Mouse (Mus musculus): ENCODE data around the gene Nckap5. TPM values are rescaled to one million over a fixed set of nuclear protein-coding genes. Genes with fewer than 3 reads are reported as not detected.
A peak's percentile ranks its signal among the peaks of the same experiment; 100 is the strongest.
"Not testable (repeated sequence)": the region's sequence is repeated elsewhere in the genome, so short reads cannot be mapped to it uniquely, and the experiment has no call there.

Nckap5 gene
- 24.4 and 39.6 TPM in 2 replicates for total RNA-seq (2021)
- long read RNA-seq, experiment 1, full-length matches to known transcripts, result 1 of 75 reads
- long read RNA-seq, experiment 1, partial matches to known transcripts, result 3 of 75 reads
- long read RNA-seq, experiment 1, other reads (novel, unspliced or antisense), result 71 of 75 reads
- long read RNA-seq, experiment 2, partial matches to known transcripts, result 3 of 74 reads
- long read RNA-seq, experiment 2, other reads (novel, unspliced or antisense), result 71 of 74 reads

DNA sequence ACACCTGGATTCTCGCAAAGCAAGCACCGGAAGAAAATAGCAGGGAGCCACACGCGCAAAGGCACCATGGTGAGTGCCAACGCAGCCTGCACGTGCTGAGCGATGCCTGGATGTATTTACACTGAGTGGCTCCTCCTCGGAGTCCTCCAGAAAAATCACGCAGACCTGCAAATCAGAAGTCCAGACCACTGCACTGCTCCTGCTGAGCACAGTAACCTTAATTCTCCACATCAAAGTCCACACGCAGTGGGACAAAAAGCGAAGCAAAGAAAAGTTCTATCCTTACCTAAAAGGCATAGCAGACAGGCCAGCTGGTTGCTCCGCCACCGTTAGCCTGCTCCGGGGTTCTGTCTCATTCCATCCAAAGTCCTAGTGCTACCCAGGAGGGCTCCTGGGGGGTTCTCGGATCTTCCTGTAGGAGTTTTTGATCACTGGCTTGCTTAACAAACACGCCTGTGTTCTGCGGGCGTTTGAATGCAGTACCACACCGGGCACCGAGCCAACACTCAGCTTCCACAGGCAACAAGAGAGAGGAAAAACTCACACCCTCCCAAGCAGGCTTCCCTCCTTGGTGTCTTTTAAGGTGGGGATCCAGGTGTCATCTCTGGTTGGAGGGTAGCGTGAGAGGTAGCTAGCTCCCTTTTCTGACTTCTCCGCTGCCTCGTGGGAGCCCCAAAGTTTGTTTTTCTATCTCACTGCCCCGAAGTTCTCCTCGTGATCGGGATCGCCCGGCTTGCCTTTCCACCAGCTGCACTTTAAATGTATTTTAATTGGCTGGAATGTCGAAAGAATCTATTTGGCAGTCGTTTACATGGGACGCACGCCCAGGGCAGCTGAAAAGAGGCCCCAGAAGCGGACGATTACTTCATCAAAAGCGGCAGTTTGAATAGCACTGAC, at the start of gene Nckap5:
Gene Nckap5, minus strand, starts transcription at position 769 of the 897 bp plus-strand sequence.
- DNase-seq, result peak; percentile 66

DNA sequence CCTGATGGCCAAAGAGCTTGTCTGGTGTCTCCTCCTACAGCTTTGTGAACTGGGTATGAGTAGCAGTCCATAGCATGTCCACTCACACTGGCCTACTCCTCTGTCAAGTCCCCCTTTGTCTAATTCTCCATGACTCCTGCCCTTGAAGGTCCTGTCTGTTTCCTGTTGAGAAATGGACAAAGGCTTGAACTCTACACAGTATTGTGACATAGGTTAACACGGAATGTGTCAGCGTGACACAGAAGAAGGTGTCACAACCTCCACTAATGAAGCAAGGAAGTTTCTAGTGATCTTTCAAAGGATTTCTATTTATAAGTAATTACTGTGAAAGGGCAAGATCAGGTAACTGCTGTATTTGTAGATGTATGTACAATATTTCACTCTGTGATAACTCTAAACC, 46.9 kb upstream of the Nckap5 start:
- no peak for DNase-seq

DNA sequence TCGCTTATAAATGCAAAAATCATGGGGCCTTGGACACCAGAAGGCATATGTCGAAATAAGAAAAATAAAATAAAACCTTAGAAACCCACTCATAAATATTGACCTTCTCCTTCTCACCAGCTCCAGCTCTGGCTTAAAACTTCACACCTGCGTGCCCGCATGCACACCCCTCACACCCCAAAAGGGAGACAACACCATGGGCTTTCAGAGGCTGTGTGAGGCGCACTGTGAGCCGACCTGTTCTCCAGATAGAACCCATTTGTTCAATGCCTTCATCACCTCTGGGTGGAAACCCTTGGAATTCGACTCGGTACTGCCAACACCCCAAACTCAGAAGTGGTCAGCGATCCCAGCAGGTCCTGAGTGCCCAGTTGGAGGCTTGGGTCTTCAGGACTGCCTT, 37.8 kb upstream of the Nckap5 start:
- no peak for DNase-seq

DNA sequence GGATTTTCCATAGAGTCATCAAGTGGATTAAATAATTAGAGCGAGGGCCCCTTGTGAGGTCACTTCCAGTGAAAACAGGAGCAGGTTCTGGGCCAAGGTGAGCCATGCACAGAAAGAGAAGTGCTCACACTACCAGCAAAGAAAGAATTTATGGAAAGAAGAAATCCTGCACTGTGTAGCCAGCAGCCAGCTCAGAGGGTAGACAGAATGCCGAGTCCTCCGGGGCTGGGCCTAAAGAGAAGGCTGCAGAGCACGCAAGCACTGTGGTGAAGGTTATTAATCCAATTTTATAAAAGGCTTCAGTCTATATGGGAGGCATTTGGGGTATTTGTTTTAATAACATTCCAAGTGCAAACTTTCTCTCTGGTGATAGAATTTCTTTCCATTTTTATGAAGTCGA, 37.3 kb upstream of the Nckap5 start:
- DNase-seq, result no peak

DNA sequence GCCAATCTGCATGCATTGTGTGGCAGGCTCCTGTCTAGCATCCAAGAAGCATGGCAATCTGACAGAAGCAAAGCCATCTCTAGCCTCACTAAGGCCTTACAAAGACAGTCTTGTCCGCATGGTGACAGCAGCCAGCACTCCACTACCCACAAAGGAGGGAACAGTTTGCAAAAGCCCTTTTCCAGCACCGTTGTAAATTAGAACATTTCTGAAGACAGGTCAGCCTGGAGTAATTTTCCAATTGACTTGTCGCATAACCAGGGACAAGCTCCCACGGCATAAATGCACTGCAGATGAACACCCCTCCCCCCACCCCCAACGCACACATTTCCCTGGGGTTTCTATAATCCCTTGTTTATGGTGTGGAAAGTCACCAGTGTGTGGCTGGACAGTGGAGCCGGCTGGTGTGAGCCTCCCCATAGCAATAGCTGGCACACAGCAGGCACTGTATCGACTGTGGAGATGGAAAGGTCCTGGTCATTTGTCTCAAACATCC, 35.0 kb upstream of the Nckap5 start:
- no peak for DNase-seq

DNA sequence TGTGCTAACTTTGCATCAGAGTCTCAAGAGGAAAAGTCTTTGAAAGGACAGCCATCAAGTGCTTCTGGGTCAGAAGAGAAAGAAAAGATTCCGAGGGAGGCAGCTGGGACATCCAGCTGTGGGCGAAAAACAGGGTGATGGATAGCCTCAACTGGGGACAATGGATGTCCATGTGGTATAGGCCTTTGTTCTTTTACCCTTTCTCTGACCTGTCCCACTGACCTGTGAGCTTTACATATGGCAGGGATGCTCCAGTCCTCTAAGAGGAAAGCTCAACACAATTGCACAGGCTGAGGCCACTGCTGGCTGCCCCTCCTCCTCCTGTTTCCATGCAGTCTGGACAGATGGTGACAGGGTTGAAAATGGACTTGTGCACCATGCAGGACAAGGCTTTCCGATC, 31.2 kb upstream of the Nckap5 start:
- DNase-seq, result no peak

DNA sequence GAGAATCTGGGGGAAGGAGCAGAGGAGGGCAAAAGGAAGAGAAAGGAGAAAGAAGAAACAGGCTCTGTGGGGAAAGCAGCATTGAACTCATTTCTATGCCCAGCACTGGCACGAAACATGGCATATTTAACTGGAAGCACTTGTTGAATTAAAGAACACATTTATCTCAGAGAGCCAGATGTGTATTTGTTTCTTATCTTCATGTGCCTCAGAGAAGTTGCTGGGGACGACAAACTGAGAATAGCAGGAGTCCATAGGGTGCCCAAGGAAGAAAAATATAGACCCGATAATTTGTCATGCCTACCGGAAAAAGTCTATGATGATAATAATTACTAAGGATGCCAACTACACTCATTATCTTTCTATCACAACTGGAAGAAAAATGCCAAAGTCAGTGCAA, 29.9 kb upstream of the Nckap5 start:
- no peak for DNase-seq

DNA sequence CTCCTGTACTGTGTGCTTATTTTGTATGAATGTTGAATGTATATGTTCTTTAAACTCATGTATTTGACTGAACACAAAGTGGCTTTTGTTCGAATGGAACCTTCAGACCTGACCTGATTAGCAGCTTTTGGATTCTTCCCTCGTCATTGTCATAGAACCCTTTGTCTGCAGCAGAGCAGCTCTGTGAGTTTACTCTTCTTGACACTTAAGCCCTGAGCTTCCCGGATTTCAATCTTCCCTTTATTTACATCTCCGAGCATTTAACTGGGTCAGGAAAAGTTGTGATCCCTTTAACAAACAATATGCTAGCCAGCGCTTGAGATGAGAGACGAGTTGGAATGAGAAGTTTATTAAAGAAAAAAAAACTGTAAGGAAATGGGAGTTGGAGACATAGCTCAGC, 18.9 kb upstream of the Nckap5 start:
- DNase-seq, result no peak

DNA sequence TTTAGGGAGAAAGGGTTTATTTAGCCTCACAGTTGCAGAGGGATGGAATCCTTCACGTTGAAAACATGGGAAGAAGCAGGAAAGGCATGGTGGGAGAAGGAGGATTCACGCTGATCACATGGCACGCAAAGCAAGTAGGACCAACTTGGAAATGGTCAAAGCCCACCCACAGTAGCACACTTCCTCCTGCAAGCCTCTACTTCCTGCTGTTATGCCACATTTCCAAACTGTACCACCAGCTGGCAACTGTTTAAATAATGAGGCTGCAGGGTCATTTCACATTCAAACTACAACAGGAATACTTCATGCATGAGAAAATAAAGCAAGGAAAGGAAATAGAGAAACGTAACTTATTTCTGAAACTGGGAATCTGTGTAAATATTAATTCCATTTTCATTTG, 15.7 kb upstream of the Nckap5 start:
- no peak for DNase-seq

DNA sequence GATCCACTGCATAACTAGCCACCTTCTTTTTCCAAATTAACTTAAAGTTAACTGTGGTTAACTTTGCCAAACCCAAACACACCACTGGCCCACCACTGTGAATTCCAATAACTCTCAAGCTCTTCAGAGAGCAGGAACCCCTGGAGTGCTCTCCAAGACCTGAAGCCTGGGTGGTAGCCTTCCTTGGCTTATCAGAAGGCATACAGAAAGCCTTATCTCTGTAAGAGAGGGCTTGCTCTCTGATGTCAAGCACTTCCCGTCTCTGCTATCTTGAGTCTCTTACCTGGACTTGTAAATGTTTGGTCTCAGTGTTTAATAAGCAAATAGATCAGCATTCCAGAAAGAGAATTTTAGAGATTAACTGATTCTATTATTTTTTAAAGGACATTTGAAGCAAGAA, 2.3 kb upstream of the Nckap5 start:
- no peak for DNase-seq

DNA sequence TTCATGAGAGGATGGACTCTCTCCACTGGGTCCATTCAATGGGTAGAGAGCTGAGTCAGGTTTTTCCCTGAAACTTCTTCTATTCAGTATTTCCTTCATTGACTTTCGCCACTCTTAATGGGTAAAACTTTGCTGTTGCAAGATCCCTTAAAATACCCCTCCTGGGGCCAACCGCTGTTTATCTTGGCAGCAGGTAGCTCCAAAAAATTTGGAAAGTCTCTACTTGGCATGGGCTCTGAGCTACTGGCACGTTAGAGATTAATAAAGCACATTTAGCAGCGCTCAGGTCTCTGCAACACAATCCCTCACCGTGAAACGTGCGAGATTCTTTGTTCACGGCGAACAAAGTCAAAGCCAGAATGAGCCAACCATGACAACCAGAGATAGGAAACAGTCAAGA, 1.6 kb downstream of the Nckap5 start:
- peak; percentile 61 for DNase-seq

DNA sequence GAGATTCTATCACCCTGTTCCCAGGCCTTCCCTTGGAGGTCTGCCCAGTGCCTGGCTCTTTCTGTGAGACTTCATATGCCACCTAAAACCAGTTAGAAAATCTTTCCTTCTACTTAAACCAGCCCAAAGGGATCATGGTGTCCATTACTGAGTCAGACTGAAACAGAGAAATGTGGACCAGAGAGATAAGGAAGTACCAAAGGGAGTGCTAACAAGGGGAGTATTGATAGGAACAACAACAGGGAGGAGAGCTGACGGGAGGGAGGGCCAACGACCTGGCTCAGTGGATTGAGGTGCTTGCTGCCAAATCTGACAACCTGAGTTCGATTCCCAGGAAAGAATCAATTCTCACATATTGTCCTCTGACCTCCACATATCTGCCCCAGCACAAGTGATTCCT, 5.8 kb downstream of the Nckap5 start:
- peak; percentile 10 for DNase-seq

DNA sequence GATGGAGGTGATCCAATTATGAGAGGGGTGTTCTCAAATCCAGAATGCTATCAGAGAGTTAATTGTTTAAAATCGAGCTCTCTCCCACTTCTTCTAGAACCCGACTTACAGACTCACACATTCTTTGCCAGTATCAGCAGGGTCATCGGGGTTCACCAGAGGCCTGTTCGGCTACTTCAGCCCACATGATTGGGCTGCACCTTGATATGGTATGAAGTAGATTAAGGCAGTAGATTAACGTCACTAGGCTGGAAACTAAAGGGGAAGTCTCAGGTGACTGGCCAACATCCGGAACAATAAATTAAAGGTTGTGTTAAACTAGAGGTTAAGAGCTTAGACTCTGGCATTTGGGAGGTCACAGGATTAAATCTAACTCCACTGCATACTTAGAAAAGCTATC, 8.4 kb downstream of the Nckap5 start:
- DNase-seq, result no peak

DNA sequence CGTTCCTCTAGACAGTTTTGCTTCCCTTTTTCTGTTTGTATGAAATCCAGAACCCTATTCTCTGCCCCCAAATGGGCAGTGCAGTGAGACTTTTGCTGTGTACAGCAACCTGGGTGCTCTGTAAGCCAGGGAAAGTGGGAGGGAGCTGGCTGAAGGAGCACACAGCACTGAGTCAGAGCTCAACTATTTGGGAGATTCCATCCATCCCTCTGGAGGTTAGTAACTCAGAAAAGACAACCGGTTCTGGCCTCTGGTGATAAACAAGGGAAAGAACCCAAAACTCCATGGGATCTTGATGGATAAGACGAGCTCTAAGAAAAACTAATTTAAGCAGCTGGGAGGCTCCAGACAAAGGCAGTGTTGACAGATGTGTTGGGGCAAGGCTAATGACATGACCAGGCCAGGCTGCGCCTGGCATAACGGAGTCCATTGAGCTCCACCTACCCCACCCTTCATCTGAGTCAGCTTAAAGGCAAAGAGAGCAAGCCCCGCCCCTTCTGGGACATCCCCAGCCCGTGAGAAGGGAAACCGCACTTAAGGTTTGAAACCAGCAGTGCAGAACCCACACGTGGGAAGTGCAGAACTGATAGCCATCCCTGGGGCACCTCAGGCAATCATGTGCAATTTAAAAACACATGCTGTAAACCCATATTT, 13.1 kb downstream of the Nckap5 start:
- DNase-seq, result peak; percentile 62

DNA sequence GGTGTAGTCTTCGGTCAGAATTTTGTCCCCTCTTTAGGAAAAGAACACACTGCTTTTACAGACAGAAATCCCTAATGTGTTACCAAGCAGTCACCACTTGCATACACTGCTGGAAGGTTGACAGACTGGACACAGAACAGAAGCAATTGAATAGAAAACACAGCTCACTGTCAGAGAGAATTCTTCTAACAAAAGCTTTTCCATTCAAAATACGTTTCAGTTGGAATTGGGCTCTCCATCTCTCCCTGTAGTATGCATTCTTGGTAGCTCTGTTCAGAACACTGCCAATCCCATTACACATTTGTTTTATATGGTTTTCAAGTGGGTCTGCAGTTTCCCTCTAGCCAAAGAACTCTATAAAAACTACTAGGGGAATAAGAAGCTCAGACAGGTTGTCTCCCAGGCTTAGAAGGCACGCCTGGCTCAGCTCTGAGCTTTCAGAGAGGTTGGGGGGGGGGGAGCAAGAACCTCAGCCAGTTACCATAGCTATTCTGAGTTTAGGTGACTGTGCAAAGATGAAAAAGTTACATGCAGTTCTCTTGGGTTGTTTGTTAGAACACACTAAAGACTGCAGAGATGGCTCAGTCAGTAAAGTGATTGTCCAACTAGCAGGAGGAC, 23.5 kb downstream of the Nckap5 start:
- no peak for DNase-seq

DNA sequence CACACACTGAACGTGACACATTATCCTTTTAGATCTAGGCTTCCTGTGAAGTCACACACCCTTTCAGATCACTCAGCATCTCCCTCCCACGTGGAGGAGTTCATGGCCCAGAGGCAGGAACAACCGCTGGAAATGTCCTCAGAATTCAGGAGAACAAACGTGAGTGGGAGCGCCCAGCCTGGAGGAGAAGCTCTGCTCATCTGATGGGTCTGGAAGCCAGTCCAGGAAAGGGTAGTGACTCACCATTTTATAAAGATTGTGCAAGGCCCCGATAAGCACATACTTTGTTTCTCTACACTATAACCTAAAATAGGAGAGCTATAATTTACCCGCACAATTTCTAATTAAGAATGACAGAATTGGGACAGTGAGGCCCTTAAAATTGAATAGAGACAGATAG, 24.1 kb downstream of the Nckap5 start:
- peak; percentile 39 for DNase-seq

DNA sequence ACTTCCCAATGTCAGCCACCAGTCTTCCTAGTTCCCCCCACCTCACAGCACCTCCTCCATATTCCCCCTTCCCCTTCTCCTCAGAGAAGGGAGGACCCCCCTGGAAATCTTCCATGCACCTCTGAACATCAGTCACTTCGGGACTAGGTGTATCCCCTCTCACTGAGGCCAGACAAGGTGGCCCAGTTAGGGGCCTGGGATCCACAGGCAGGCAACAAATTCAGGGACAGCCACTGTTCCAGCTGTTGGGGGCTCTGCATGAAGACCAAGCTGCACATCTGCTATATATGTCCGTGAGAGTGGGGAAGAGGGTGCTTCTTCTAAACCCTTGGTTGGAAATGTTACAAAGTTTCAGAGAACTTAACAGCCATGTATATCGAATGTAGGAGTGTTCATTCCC, 28.2 kb downstream of the Nckap5 start:
- no peak for DNase-seq

DNA sequence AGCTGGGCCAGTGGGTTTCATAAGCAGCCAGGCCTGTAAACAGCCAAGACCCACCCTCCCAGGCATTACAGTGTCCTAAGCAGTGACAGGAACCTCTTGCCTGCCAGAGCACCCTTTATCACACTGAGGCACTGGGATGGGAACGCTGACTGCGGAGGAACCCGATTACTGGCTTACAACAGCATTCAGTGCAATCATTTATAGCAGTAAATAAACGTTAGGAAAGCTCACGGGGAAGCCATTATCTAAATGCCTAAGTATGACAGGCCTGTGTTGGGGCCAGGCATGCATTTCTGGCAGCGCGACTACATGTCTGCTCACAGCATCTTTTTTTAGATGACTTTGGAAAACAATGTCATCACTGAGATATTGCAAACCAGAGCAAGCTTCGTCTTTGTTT, 28.9 kb downstream of the Nckap5 start:
- no peak for DNase-seq

DNA sequence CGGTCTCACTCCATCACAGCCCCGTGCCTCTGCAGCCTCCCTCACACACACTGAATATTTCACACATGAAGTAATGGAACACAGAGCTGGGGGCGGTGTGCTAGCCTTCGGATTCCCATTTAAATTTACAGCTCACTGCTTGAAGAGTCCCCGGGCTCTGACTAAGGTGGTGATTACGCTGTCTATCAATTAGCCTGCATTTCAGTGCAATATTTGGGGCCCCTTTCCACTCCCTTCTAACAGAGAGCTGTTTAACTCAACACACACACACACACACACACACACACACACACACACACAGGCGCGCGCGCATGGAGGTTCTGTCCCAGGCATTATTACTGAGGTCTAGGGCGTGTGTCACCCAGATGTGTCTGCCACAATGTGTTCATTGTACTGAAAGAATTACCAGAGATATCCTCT, 31.2 kb downstream of the Nckap5 start:
- no peak for DNase-seq

DNA sequence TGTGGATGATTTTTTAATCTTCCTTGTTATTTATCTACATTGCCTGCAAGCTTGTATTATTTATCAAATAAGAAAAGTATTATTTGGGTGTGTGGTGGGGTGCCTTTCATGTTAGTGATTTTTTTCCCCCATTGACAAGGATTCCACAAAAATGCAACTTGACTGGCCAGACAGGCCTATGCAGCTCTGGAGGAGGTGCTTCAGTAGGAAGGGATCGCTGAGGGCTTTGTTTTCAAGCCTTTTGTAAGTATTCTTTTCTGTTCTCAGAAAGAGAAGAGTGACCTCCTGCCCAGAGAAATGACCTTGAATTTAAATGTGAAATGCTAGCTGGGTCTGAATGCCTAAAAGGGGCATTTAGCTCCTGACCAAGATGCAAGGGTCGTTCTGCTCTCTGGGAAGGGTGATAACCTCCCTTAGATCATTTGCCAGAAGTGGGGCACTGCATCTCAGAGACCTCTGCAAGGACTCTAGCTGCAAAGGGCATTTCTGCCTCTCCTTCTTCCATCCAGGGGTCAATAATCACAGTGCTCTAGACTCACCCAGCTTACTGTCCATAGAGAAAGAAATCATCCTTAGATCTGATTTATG, 50.2 kb downstream of the Nckap5 start:
- not testable (repeated sequence) for DNase-seq

DNA sequence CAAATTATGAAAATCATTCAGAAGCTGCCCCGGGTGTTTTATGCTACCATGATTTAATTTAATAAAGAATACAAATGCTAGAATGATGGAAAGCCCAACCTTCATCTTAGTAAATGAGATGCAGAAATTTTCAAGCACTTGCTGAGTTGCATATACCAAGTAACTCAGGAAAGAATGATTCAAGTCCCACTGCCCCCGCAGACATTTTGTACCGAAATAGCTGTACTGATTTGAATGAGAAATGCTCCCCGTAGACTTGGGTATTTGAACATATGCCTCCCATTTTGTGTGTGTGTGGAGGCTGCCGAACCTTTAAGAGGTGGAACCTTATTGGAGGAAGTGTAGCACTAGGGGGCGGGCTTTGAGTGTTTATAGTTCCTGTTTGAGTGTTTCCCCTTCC, 56.7 kb downstream of the Nckap5 start:
- DNase-seq, result not testable (repeated sequence)

DNA sequence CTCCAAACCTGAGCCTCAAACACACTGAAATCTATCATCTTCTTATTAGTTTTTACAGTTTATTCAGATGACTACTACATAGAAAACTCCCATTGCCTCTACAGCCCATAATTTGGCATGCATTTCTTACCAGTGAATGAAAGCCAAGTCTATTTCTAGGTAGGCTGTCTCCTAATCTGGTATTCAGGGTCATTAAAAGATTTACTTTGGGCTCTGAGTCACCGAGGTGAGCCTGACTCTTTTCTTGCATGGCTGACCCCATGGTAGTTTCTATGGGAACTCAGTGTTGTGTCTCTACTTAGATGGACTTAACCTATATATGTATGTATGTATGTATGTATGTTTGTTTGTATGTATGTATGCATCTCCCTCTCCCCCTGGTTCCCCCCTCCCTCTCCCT, 63.6 kb downstream of the Nckap5 start:
- peak; percentile 19 for DNase-seq

Measured in adrenal gland, postnatal 14 days (tissue).